Mouse (Mus musculus): ENCODE results near the gene Faf1. TPM values are rescaled to one million over a fixed set of nuclear protein-coding genes. Genes with fewer than 3 reads are reported as not detected.

The Faf1 gene
- total RNA-seq, 2 experiments from 2014 or later: 43.6 TPM

DNA sequence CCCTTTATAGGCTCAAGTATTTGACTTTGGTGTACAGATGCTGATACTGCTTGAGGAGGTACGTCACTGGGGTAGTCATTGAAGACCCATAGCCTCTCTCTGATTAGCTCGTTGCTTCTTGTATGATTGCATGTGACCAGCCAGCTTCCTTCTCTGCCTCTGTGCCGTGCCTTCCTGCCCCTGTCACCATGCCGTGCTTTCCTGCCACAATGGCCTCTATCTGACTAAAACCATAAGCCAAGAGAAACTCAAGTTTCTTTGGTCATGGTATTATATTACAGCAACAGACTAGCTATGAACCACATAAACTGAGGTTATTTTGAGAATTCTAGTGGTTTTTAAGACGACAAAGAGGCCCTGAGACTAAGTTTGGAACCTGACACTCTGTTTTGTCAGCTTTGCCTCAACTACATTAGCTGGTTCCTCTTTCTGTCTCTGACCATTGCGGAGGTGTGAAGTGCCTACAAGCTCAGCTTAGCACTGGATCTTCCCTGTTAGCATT, 211.5 kb downstream of the Faf1 start:
- intact Hi-C loops (cut with DNase I): no loop called here
- no peak for DNase-seq

DNA sequence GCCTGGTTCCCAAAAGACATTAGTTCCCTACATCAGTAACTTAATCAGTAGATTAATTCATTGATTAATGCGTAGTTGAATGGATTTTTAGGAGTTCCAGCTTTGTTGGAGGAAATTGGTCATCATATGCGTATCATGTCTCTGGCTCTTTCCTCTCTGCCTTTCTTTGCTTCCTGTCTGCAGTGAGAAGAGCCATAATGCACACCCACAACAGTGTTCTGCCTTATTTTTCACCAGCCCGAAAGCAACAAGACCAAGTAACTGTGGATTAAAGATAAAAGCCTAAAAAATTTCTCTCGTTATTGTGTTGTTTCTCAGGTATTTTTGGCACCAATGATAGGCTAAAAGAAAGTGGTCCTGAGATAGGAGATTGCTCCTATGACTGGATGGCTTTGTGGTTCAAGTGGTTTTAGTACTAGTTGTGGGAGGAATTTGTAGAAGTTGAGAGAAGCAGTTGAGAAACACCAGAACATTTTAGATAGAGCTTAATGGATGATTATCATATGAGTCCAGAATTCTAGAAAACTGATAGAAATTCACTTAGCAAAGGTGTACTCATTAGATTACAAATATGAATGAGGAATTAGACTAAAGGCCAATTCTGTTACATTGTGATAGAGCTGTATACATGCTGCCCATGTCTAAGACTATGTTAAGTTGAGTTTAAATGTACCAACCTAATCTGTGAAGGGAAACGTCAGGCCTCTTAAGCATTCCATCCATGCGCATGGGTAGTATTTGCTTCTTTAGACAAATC, 221.6 kb downstream of the Faf1 start:
- DNase-seq: no peak
- intact Hi-C loops (cut with DNase I): no loop called here

DNA sequence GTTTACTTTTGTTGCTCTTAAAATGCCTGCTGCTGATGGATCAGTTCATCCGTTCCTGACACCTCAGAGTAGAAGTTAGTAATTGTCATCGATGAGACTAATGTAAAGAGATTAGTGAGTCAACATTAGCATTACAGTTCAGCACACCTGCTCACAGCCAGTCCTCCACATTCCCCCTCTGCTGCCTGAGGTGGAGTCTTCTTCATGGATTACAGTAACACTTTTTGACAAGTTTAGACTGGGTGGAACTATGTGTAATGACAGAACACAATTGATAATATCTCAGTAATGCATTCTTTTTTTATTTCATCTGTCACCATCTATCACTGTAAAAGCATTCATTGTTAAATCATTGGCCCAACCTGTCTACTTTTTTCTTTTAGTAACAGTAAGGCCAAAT, 224.7 kb downstream of the Faf1 start:
- no peak for DNase-seq
- intact Hi-C loops (cut with DNase I): no loop called here

DNA sequence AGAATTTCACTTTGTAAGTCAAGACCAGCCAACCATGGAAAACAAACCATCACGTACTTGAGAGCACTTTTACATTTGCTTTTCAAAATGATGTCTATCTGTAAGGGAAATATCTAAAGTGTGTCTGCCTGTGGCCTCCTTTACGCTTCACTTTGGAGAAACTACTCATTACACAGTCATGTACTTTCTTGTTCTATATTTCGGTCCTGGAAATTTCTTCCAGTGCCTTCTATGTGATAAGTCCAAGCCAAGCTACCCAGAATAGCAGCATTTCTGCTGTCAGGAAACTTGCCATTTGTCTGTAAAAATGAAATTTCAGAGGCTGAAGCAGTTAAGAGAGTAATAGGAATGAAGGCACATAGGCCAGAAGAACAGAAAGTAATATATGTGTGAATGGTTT, 228.1 kb downstream of the Faf1 start:
- no peak for DNase-seq
- intact Hi-C loops (cut with DNase I): no loop called here

DNA sequence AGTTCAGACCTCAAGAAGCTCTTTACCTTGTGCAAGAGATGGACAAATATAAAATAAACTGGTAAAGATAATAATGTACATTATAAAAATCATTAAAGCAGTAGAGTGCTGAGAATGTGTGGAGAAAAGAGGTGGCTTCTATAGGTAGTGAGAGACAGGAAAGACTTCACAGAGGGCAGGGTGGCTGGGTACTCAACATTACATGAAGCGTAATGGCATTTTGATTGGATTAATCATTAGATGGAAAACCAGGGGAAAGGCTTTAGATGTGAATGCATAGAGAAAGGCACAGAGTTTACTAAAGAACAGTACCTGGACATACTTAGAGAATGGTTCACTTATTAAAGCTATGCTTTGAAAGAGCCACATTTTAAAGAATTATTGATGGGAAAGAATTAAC, 252.7 kb downstream of the Faf1 start:
- intact Hi-C loops (cut with DNase I): no loop called here

DNA sequence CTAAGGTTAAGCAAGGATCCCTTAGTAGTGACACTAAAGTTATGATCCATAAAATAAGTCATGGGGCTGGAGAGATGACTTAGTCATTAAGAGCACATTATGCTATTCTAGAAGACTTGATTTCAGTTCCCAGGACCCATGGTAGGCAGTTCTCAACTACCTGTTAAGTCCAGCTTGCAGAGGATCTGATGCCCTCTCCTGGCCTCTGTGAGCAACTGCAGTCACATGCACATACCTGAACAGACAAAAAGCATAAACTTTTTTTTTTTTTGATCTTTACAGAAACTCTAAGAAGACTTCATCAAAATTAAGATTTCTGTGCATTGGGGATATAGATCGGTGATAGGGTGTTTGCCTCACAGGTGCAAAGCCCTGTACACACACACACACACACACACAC, 254.1 kb downstream of the Faf1 start:
- intact Hi-C loops (cut with DNase I): no loop called here

More for the DNA sequence above, 252.7 kb downstream of the Faf1 start:
- no peak for DNase-seq

DNA sequence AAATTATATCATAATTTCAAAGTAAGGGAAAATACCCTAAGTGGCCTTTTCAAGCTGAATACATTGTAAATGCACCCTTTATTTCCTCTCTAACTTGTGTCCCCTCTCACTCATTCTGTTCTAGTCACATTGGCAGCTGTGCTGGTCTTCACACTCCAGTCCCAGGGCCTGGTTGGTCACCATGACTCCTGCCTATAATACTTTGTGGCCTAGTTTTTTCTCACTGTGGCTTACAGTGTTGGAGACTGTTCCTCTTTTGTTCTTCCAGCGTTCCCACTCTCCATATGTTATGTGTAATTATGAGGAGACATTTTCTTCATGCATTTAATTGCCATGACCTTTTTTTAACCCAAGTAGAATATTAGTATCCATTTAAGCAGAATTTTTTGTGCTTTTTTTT, 254.5 kb downstream of the Faf1 start:
- DNase-seq: no peak
- intact Hi-C loops (cut with DNase I): no loop called here

More for the DNA sequence above, 254.1 kb downstream of the Faf1 start:
- DNase-seq: peak; percentile 1

DNA sequence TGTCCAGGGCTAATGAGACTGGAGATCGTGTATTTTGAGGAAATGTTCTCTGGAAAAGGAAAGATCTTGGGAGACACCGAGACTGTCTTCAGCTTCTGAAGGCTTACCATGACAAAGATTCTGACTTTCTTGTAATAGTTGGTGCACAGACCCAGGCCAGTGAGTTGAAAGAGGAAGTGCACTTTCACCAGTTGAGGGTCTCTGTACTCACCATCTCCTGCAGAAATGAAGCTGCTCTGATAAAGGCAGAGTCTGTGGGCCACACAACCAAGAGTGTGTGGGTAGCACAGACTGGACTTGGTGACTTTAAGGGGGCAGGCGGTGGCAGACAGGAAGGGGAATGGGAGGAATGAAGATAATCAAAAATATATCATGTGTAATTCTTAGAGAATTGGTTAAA, 260.2 kb downstream of the Faf1 start:
- no peak for DNase-seq
- intact Hi-C loops (cut with DNase I): no loop called here

DNA sequence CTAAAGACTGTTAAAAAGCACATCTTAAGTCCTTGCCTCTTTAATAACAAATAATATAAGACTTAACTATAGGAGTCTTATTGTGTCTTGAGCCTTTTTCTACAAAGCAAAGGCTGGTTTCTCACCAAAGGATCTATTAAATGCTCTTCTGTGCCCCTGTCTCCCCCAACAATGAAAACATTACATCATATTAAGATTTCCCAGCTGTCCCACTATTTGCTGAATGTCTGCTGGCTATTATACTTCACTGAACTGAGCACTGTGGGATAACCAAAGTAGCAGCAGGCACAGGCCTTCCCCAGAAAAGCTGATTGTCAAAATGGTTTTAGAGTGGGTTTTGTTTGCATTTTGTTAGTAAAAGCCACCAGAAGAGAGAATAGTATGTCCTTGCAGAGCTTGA, 262.9 kb downstream of the Faf1 start:
- intact Hi-C loops (cut with DNase I): no loop called here
- DNase-seq: no peak

DNA sequence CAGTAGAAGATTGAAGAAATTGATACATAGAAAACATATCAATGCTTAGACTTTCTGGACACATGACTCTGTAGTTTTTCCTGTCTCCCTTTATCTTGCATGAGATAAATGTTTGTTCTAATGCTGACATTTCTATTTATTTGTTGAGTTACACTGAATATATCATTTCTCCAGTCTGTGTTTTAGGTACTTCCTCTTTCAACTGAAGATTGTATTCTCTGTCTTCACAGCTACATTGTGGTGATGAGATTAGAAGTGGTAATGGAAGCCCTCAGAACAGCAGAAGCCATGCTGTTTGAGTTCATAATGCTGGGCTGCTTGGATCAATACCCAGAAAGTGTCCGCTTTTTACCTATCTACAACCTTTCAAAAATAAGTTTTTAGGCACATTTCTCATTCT, 269.2 kb downstream of the Faf1 start:
- intact Hi-C loops (cut with DNase I): no loop called here
- DNase-seq: no peak

DNA sequence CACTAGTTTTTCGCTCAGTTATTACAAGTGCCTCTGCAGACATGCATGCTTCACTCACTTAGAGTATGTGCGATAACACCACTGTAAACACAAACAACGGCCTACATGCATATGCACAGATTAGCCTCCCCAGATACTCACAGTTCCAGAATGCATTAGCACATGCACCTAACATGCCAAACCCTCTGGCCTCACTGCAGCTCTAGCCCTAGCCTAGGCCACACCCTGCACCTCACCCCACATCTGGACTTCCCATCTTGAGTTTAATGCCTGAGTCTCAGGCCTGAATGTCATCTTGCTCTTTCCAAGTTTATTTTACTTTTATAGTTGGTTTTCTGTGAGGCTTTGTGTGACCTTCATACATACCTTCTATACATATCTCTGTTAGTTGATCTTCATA, 272.9 kb downstream of the Faf1 start:
- DNase-seq: no peak
- intact Hi-C loops (cut with DNase I): no loop called here

DNA sequence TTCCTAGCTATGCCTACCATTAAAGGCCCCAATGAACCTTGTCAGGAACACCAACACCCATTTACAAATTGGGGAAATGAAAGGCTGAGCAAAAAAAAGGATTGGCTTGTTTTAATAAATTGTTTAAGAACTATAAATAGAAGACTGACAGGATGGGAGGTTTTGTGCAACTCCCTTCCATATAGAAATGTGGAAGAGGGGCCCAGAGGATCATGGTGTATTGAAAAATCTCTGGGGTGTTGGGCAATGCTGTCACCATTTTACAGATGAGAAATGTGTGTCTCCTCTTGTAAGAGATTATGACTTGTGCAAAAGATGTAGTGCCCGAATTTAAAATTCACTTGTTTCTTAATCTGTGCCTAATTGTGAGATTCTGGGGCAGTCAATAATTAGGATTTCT, 277.1 kb downstream of the Faf1 start:
- intact Hi-C loops (cut with DNase I): no loop called here
- no peak for DNase-seq

DNA sequence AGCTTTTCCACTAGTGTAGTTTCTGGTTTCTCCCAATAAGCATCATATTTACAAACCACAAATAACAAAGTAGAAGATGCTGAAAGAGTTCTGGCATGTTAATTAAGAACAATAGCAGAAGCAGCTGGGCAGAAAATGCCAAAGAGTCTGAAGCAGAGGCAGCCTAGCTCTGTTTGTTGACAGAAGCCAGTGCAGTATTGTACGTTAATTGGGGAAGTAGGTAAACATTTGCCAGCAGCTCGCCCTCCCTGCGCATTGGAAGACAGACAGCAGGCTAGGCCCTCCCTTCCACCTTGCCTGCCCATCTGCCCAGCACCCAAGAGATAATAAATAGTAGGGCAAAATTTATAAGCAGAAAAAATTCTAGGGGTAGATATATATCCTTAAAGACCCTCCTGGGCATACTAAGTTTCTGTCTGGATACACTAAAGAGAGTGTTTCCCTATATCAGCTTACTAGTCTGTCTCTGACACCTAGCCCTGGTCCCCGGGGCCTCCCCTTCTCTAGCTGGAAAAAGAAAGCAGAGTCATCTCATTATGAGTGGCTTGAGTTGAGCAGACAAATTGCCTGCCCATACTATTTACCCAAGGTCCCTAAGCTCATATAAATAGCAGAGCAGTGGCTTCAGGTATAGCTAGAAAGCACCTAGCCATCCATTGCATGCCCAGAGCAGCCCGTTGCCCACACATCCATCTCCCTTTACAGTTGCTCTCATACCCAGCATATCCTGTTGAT, 284.0 kb downstream of the Faf1 start:
- no peak for DNase-seq
- intact Hi-C loops (cut with DNase I): no loop called here

DNA sequence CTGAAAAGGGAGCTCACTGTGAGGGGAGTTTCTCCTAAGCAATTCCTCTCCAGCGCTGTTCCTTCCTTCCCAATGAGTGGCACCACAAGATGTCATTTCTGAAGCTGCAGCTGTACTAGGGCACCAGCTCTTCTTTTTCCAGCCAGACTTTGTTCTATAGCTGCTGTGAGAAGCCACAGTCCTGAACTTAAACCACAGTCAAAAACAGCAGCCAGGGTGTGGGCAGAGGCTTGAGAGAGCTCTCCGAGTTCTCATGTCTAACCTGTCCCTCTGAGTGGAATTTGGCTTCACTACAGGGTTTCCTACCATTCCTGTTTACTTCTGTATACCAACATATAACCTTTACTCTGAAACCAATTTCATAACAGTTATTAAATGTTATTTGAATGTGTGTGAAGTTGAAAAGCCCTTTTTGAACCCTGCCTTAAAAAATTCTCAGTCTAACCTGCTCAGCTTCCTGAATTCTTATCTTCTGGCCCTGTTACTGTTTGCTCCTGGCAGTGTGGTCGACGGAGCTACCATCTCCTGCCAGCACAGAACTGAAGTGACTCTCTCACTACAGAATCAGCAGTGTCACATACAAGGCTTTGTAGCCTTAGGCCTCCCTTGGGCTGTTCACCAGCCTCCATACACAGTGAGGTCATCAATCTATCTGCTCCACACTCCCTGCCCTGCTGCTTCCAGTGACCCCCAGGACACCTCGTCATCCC, 287.3 kb downstream of the Faf1 start:
- no peak for DNase-seq
- intact Hi-C loops (cut with DNase I): no loop called here

DNA sequence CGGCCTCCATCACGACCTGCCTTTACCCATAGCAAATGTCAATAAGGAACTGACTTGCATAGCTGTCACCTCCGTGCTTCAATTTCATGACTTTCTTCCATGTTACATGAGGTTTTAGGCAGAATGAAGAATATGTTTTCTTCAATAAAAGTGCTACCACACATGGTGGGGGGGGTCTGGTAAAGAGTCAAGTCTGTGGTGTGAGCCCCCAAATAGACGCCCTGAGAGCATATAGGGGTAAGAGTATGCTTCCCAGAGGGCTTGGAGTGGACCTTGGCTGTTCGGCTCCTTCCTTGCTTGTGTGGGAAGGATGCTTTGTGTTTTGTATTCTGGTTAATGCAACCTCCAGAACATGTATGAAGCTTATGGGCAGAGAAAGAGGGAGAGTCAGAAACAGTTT, 293.2 kb downstream of the Faf1 start:
- intact Hi-C loops (cut with DNase I): no loop called here
- DNase-seq: no peak

DNA sequence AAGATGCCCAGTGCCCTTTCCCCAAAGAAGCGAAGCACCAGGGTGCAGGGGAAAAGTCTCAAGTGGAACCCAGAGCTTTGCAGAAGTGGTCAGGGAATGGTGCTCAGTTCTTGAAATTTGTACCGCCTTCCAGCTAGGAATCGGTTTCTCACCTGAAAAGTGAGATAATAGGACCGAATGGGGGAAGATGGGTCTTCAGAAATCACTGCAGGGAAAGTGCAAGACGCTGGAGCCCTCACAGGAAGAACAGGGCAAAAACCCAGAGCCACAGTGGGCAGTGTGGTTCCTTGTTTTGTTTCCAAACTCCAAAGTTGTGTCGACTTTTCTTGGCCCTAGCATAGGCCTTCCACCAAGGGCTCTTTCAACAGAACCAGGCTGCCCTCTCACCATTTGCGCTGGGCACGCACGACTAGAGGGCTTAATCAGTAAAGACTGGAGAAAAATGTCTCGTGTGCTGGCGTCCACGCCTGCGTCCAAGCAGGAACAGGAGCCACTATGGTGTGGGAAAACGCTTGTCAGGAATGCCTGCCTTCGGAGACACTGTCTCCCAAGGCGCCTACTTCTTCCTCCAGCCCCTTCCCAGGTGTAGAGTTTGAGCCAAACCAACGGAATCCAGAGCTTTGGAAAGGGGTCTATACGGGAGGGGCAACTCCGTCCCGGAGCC, 297.7 kb downstream of the Faf1 start:
- no peak for DNase-seq
- intact Hi-C loops (cut with DNase I): no loop called here

DNA sequence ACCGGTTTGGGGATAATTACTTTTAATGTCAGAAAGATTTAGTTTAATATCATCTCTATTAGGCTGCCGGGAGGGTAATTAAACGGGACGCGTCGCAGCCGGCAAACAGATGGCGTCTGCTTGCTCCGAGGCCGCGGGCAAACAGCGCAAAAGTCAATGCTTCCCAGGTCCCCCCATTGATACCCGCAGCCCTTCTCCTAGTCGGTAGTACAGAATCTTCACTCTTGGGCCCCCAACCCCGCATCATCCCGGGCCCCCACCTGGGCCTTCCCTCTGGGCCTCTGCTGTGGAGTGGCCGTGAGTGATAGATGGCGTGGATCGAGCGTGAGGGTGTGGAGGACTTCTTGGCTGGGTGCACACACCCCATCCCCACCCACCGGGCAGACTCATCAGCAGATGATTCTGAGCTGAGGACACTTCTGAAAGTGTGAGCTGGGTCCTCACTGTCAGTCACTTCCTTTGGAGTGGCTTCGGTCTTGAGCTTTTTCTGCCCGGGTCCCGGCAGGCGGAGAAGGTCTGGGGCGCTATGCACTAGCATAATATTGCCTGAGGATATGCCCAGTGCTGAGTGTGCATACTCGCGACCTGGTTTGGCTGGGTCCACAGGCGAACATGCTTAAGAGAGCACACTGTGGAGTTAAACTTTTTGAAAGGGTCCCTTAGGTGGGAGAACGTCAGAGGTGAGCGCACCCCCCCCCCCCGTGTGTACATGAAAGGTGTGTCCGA, 298.4 kb downstream of the Faf1 start:
- DNase-seq: no peak
- intact Hi-C loops (cut with DNase I): no loop called here

DNA sequence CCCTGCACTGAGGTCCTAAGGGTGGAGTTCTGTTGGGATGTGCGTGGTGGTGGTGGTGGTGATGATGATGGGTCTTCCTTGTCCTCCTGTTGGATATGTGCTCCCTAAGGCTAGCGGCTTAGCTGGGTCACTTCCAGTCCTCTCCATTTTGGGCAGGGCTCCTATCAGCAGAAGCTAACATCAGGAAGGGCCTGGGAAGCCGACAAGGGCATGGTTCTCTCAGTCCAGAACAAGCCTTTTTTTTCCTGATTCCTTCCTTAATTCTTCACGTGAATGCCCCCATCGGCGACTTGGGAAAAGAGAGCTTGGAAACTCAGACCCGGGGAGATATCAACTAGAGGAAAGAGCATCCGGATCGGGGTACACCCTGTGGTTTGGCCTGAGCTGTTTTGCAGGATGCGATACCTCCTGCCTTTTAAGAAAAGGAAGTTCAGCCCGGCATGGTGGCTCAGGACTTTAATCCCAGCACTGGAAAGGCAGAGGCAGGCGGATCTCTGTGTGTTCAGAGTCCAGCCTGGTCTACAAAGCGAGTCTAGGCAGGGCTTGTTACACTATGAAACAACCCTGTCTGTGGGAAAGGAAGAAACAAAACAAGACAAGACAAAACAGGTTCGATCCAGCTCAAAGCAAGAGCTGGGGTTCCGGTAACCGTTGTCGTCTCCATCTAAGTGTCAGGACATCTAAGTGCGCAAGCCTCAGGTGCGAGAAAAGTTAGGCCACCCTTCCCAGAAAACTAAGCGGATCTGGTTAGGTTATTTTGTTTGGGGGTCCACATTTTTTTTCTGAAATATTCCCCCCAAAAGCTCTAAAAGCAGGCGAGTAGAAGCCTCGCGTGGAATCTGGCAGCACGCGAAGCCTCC, 299.2 kb downstream of the Faf1 start:
- intact Hi-C loops (cut with DNase I): no loop called here
- no peak for DNase-seq
